16 mouse cellular contexts compared by ENCODE assay signal in the genomic region with DNA sequence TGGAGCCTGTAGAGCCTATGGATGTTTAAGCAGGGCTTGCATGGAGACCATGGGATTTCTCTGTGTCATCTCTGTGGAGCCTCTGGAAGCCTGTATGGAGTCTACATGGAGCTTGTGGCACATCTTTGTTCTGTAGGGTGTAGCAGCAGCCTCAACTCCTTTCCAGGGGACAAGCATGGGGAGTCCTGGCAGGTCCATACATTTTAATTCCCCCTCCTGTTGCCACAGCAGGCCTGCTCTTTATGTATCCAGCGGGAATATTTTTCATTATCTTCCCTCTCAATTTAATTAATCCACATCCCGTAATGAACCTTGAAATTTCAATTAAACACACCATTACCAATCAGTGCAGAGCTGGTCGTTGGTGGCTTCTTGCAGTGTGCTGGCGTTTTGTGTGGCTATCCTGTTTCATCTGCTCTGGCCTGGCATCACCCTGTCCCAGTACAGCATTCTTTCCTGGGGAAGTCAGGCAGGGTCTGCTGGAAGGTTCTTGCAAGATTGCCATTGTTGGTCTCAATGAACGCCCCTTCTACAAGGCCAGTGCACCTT.
"Had no signal": no experiment of that assay in that cellular context is flagged by ENCODE, and none has a peak within 500 bp of the region (broad histone marks: within the 10 kb centered on the region; RNA-seq: fewer than 3 reads in every experiment).

No protein-coding gene starts in this region.

- DNase-seq: kidney, adult 11 months; kidney, adult 8-10 months; kidney, postnatal 10 days; kidney, postnatal 36 days; layer of hippocampus, postnatal 36 days; liver, embryonic 13.5 days; lung, adult 2 months; lung, postnatal 14 days; lung, postnatal 4 days; midbrain, embryonic 14.5 days; thymus, adult 18-20 months; thymus, postnatal 36 days had no signal

- H3K27ac ChIP-seq: kidney, embryonic 15.5 days; left cerebral cortex, adult 2 months; liver, embryonic 13.5 days had no signal

- H3K9ac ChIP-seq: kidney, embryonic 15.5 days; liver, embryonic 13.5 days had no signal

- H3K9me3 ChIP-seq: kidney, embryonic 15.5 days; liver, embryonic 13.5 days had no signal

- H3K27me3 ChIP-seq: kidney, embryonic 15.5 days; liver, embryonic 13.5 days had no signal

- H3K4me2 ChIP-seq: kidney, embryonic 15.5 days; liver, embryonic 13.5 days; midbrain, embryonic 11.5 days had no signal

- H3K4me1 ChIP-seq: kidney, embryonic 15.5 days; liver, embryonic 13.5 days had no signal

- H3K4me3 ChIP-seq: kidney, embryonic 15.5 days; left cerebral cortex, adult 2 months; liver, embryonic 13.5 days; myocyte had no signal

- H3K36me3 ChIP-seq: kidney, embryonic 15.5 days; liver, embryonic 13.5 days had no signal
